Mouse (Mus musculus) neural tube, embryonic 13.5 days (tissue): ENCODE measurements around the gene Rinl. TPM values are rescaled to one million over a fixed set of nuclear protein-coding genes. Genes with fewer than 3 reads are reported as not detected.

Source experiments
- ATAC-seq: fragments of 200-750 bp; cut with Nextera tagmentation; 2 replicates; pipeline ENCODE4 v1.8.0; 2017; ENCODE audit warnings: low read depth, mild to moderate bottlenecking, moderate TSS enrichment, moderate library complexity
- H3K27ac ChIP-seq: fragments of 300-500 bp; sonication (generic); replicated peaks from 2 replicates; pipeline ENCODE4 v1.5.1; 2015; ENCODE audit warnings: moderate library complexity, mild to moderate bottlenecking, inconsistent platforms
- H3K27me3 ChIP-seq: fragments of 300-500 bp; sonication (generic); 2 replicates; pipeline ENCODE4 v1.6.1; 2015; ENCODE audit warnings: mild to moderate bottlenecking, inconsistent platforms
- H3K36me3 ChIP-seq: fragments of 300-500 bp; sonication (generic); 2 replicates; pipeline ENCODE4 v1.6.1; 2015; ENCODE audit warnings: mild to moderate bottlenecking, inconsistent platforms
- H3K4me1 ChIP-seq: fragments of 300-500 bp; sonication (generic); replicated peaks from 2 replicates; pipeline ENCODE4 v1.6.1; 2015; ENCODE audit warnings: inconsistent platforms
- H3K4me2 ChIP-seq: fragments of 300-500 bp; sonication (generic); 2 replicates; pipeline ENCODE4 v1.6.1; 2015; ENCODE audit warnings: inconsistent platforms, mild to moderate bottlenecking, moderate library complexity
- H3K4me3 ChIP-seq: fragments of 300-500 bp; sonication (generic); 2 replicates; pipeline ENCODE4 v1.5.1; 2015; ENCODE audit warnings: mild to moderate bottlenecking, inconsistent platforms
- H3K9ac ChIP-seq: fragments of 300-500 bp; sonication (generic); 2 replicates; pipeline ENCODE4 v1.6.1; 2015; ENCODE audit warnings: moderate library complexity, mild to moderate bottlenecking, inconsistent platforms
- H3K9me3 ChIP-seq: fragments of 300-500 bp; sonication (generic); 2 replicates; pipeline ENCODE4 v1.6.1; 2016; ENCODE audit warnings: inconsistent platforms
- WGBS: fragments of 180-500 bp; shearing (Covaris S2); methylation state at CpG from one replicate; pipeline ENCODE4 v1.1.7; 2015; 5-methylcytosine and 5-hydroxymethylcytosine counted together
- polyA plus RNA-seq: library from polyadenylated mRNA; unstranded; fragments of >200 nt; fragmentation: Nextera tagmentation; extraction: Ambion mirVana; gene quantifications from 2 replicates; pipeline ENCODE4 v1.2.1, GENCODE M21; 2015

Gene Rinl
- polyA plus RNA-seq, 1 experiment from 2014 or later = 1.7 TPM

GRCm38 (mm10) chr7:28801901-28802670 is 13.3 kb downstream of the Rinl start:
- no peaks in the 10 kb centered on the region for H3K36me3 ChIP-seq
- no peak overlapping the region for H3K4me2 ChIP-seq
- WGBS = 20% methylated on average over 10 of the region's 10 CpGs
- peak; percentile 32; the same call in 1 of the 2 replicates for ATAC-seq
- H3K4me3 ChIP-seq = no peak overlapping the region
- H3K9me3 ChIP-seq = no peaks in the 10 kb centered on the region
- peaks cover 19% of the 10 kb centered on the region for H3K4me1 ChIP-seq
- no peak overlapping the region for H3K9ac ChIP-seq
- H3K27ac ChIP-seq = peak overlapping the region; percentile 78
- H3K27me3 ChIP-seq = no peaks in the 10 kb centered on the region

GRCm38 (mm10) chr7:28802846-28803588 is 14.2 kb downstream of the Rinl start:
- no peak overlapping the region for H3K4me3 ChIP-seq
- peak overlapping the region; percentile 78 for H3K27ac ChIP-seq
- WGBS = 10% methylated on average over 10 of the region's 10 CpGs
- H3K4me2 ChIP-seq = no peak overlapping the region
- peak; percentile 32; the same call in 1 of the 2 replicates for ATAC-seq
- H3K4me1 ChIP-seq = peaks cover 25% of the 10 kb centered on the region
- H3K9me3 ChIP-seq = no peaks in the 10 kb centered on the region
- H3K9ac ChIP-seq = peak overlapping the region; percentile 31; the same call in 1 of the 2 replicates
- H3K27me3 ChIP-seq = no peaks in the 10 kb centered on the region
- no peaks in the 10 kb centered on the region for H3K36me3 ChIP-seq

- Histone ChIP-seq H3K4me1 (peaks cover 29% of the 10 kb centered on the region), H3K9ac (0 out of 2 replicates have a peak overlapping the region, but pooled peaks have one; percentile 31), H3K27ac (peak overlapping the region; percentile 78), H3K27me3 (no peaks in the 10 kb centered on the region), H3K4me3 (no peak overlapping the region), H3K9me3 (no peaks in the 10 kb centered on the region), H3K4me2 (no peak overlapping the region), H3K36me3 (no peaks in the 10 kb centered on the region)
- no peak for ATAC-seq
- 44% methylated on average over 4 of the region's 4 CpGs for WGBS
These were observed 15.0 kb downstream of the Rinl start for GRCm38 (mm10) chr7:28803756-28804155.

GRCm38 (mm10) chr7:28806869-28807268 is 18.1 kb downstream of the Rinl start:
- Histone ChIP-seq H3K9ac (no peak overlapping the region), H3K9me3 (no peaks in the 10 kb centered on the region), H3K4me1 (peaks cover 31% of the 10 kb centered on the region), H3K4me3 (no peak overlapping the region), H3K4me2 (no peak overlapping the region), H3K36me3 (no peaks in the 10 kb centered on the region), H3K27me3 (no peaks in the 10 kb centered on the region), H3K27ac (no peak overlapping the region)
- WGBS = 63% methylated on average over 4 of the region's 4 CpGs
- ATAC-seq = no peak

- 46% methylated on average over 6 of the region's 8 CpGs for WGBS
- peaks cover 31% of the 10 kb centered on the region for H3K4me1 ChIP-seq
- peak overlapping the region; percentile 91 for H3K9ac ChIP-seq
- H3K4me3 ChIP-seq = peak overlapping the region; percentile 73
- ATAC-seq = no peak
- no peaks in the 10 kb centered on the region for H3K27me3 ChIP-seq
- peak overlapping the region; percentile 100 for H3K27ac ChIP-seq
- peak overlapping the region; percentile 97 for H3K4me2 ChIP-seq
- H3K36me3 ChIP-seq = peaks cover 7% of the 10 kb centered on the region; the same call in 1 of the 2 replicates
- H3K9me3 ChIP-seq = no peaks in the 10 kb centered on the region
These were observed 19.0 kb downstream of the Rinl start for GRCm38 (mm10) chr7:28807641-28808220.

- Histone ChIP-seq H3K4me1 (peaks cover 31% of the 10 kb centered on the region), H3K4me3 (peak within 1 kb of the TSS; percentile 73), H3K36me3 (peaks cover 13% of the 10 kb centered on the region), H3K9ac (peak within 1 kb of the TSS; percentile 91), H3K9me3 (no peaks in the 10 kb centered on the region), H3K27me3 (no peaks in the 10 kb centered on the region), H3K4me2 (peak within 1 kb of the TSS; percentile 97), H3K27ac (peak within 1 kb of the TSS; percentile 100)
- ATAC-seq = no peak
- WGBS = 4% methylated on average over 35 of the region's 35 CpGs
These were observed 19.6 kb downstream of the Rinl start, which contains the start of gene Hnrnpl for GRCm38 (mm10) chr7:28808221-28808941. Gene Hnrnpl (plus strand): TSS chr7:28808541.

GRCm38 (mm10) chr7:28808957-28809393 is 20.2 kb downstream of the Rinl start:
- H3K4me3 ChIP-seq = peak overlapping the region; percentile 73
- peak; percentile 52 for ATAC-seq
- 1% methylated on average over 29 of the region's 32 CpGs for WGBS

GRCm38 (mm10) chr7:28809401-28810089 is 20.8 kb downstream of the Rinl start:
- peak overlapping the region; percentile 100 for H3K27ac ChIP-seq
- ATAC-seq = peak; percentile 23

More at GRCm38 (mm10) chr7:28808957-28809393, 20.2 kb downstream of the Rinl start:
- Histone ChIP-seq H3K4me1 (peaks cover 34% of the 10 kb centered on the region), H3K27ac (peak overlapping the region; percentile 100), H3K27me3 (no peaks in the 10 kb centered on the region), H3K9ac (peak overlapping the region; percentile 91), H3K36me3 (peaks cover 19% of the 10 kb centered on the region), H3K9me3 (no peaks in the 10 kb centered on the region), H3K4me2 (peak overlapping the region; percentile 97)

GRCm38 (mm10) chr7:28810107-28811066 is 21.6 kb downstream of the Rinl start:
- under 1% methylated on average over 70 of the region's 70 CpGs for WGBS
- H3K9ac ChIP-seq = peak overlapping the region; percentile 94
- no peaks in the 10 kb centered on the region for H3K9me3 ChIP-seq
- peak overlapping the region; percentile 97 for H3K4me2 ChIP-seq
- no peaks in the 10 kb centered on the region for H3K27me3 ChIP-seq
- H3K4me1 ChIP-seq = peaks cover 47% of the 10 kb centered on the region
- H3K4me3 ChIP-seq = peak overlapping the region; percentile 73
- peak; percentile 93 for ATAC-seq
- peak overlapping the region; percentile 100 for H3K27ac ChIP-seq
- H3K36me3 ChIP-seq = peaks cover 33% of the 10 kb centered on the region

More at GRCm38 (mm10) chr7:28809401-28810089, 20.8 kb downstream of the Rinl start:
- Histone ChIP-seq H3K4me1 (peaks cover 40% of the 10 kb centered on the region), H3K27me3 (no peaks in the 10 kb centered on the region), H3K4me3 (peak overlapping the region; percentile 73), H3K36me3 (peaks cover 25% of the 10 kb centered on the region), H3K9me3 (no peaks in the 10 kb centered on the region), H3K9ac (peak overlapping the region; percentile 91), H3K4me2 (peak overlapping the region; percentile 97)
- 2% methylated on average over 35 of the region's 35 CpGs for WGBS

- peak overlapping the region; percentile 94 for H3K9ac ChIP-seq
- peak overlapping the region; percentile 93 for H3K4me2 ChIP-seq
- peak overlapping the region; percentile 100 for H3K27ac ChIP-seq
- H3K4me3 ChIP-seq = peak overlapping the region; percentile 73
- ATAC-seq = peak; percentile 44
- peaks cover 42% of the 10 kb centered on the region for H3K36me3 ChIP-seq
- peaks cover 55% of the 10 kb centered on the region for H3K4me1 ChIP-seq
- under 1% methylated on average over 40 of the region's 40 CpGs for WGBS
- H3K9me3 ChIP-seq = no peaks in the 10 kb centered on the region
- no peaks in the 10 kb centered on the region for H3K27me3 ChIP-seq
These were observed 22.5 kb downstream of the Rinl start for GRCm38 (mm10) chr7:28811228-28811627.
